Mouse (Mus musculus): ENCODE data around the gene Olfr1336. TPM values are rescaled to one million over a fixed set of nuclear protein-coding genes. Genes with fewer than 3 reads are reported as not detected.

Gene Olfr1336
- not detected in 2 replicates for polyA plus RNA-seq (2012; ENCODE audit: low replicate concordance)

DNA sequence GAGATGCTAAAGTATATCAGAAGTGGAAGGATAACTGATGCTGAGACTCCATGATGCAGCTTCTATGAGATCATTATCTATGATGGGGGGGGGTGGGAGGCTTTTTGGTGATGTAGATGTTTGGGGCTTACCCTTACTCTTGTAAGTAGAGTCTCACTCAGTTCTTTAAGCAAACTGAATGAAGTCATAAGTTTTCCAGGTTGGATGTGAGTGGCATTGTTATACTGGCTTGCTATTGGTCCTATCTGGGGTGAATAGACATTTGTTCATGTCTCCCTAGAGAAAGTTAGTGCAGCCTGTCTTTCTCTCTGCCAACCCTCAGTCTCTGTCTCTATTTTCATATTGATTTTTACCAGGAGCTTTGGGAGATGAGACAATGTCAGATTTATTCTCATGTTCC is at the start of gene Olfr1336:
Olfr1336 (plus strand) TSS at position 301 of the 400 bp plus-strand sequence.

DNA sequence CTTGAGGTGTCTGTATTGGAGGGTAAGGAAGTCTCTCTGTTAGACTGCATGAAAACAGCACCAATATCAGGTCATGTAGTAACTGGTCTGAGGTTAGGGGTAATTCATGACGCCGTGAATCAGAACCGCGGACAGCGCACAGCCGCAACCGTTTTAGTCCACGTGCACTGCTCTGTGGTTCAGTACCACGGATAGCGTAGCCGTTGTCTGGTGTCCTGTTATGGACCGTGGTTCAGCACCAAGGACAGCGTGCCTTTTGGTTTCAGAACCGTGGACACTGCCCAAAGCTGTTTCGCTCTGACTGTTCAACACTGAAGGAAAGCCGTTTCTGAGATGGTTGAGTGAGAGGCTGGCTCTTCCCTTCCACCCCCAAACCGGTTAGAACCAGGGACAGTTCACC is 45.9 kb upstream of the Olfr1336 start, which contains the start of gene Gm20715:
Gm20715 (plus strand) TSS at position 235 of the 400 bp plus-strand sequence.

DNA sequence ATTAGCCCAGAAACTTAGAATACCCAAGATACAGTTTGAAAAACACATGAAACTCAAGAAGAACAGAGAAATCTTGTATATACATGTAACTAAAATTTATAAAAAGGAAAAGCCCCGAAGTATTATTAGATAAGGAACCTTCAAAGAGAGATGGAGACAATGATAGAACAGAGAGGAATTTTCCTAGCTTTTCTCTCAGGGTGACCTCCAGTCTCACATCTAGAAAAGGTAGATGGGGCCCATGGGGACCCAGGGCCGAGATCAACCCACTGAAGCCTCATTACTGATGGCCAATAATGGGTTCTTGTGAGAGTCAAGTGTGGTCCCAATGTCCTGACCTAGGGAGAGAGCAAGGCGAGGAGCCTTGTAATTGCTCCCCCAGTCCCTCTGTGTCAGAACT is 17.6 kb upstream of the Olfr1336 start, which contains the start of gene Olfr1344:
Olfr1344 (plus strand) TSS at position 301 of the 400 bp plus-strand sequence.

DNA sequence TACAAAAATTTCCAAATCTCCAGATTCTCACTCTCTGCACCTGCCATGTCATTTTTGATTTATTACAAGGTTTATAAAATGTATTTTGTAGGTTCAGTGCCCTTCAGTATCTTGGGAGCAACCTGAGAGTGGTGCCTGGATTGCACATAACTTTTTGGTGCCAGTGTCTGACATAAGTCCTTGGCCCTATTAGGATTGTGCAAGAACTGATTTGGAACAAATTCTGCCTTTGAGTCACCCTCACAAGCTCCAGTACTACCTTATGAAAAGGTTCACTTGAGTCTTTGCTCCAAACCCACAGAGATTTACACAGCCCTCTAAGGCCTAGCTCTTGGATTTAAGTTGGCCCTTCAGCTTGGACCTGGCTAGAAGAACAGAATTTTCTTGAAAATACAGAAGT is 11.0 kb downstream of the Olfr1336 start, which contains the start of gene Olfr1346:
Olfr1346 (plus strand) TSS at position 151 of the 400 bp plus-strand sequence.

DNA sequence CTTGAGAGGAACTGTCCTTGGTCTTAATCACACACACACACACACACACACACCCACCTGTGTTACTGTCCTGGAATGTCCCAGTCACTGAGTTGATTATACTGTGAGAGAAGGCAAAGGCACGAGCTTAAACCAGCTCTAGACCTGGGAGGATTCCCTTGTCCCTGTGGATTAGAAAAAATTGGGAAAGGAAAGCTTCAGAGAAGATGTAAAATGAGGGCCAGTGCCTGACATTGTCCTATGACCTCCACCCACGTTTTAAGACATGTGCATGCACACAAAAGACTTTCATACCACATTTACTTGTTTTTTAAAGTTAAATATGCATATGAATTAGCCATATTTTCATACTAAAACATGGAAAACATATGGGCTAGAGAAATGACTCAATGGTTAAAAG is 30.9 kb downstream of the Olfr1336 start, which contains the start of gene Olfr5:
Olfr5 (minus strand) TSS at position 101 of the 400 bp plus-strand sequence.

DNA sequence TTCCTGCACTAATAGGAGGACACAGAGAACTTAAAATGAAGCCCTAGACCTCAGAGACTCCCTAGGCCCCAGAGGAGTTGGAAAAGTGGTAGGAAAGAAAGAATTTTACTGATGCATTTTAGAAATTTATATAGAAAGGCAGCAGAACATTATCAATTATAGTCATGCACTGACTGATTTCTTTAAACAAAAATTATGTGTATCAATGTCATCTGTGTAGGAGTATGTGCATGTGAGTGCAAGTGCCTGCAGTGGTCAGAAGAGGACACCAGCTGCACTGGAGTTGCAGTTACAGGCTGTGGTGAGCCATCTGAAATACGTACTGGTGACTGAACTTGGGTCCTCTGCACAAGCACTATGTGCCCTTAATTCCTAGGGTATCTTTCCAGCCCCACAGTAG is 43.7 kb downstream of the Olfr1336 start, which contains the start of gene Olfr1347:
Olfr1347 (minus strand) TSS at position 101 of the 400 bp plus-strand sequence.

DNA sequence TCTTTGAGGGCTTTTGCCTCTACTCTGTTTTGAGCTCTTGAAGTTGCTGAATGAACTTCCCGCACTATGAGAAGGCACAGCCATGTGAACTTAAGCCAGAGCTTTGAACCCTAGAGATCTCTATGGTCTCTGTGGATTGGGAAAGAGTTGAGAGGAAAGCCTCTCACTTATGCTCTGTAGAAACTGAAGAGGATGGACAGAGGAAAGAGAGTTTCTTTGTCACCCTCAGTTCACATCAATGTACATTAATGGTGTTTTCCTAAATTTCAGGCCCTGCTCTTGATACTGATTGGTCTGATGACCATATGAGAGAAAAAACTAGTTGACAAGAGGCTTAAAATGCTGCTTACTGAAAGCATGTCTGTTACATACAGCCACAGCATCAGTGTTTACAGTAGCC is 52.7 kb downstream of the Olfr1336 start, which contains the start of gene Olfr1348:
Olfr1348 (minus strand) TSS at position 101 of the 400 bp plus-strand sequence.

Other genes with a start within 250 kb of the Olfr1336 start
- not detected in 2 replicates for gene Zscan5b, start 233.9 kb upstream of the Olfr1336 start, polyA plus RNA-seq (2012; ENCODE audit: low replicate concordance)
- gene Epp13, start 203.5 kb upstream of the Olfr1336 start, polyA plus RNA-seq (2012; ENCODE audit: low replicate concordance), result not detected in 2 replicates
- gene Zfp667, start 169.6 kb upstream of the Olfr1336 start, polyA plus RNA-seq (2012; ENCODE audit: low replicate concordance), result 0.10 and 0.88 TPM in 2 replicates
- 1.8 TPM in 2 replicates for gene Zfp583, start 124.9 kb upstream of the Olfr1336 start, polyA plus RNA-seq (2012; ENCODE audit: low replicate concordance)
- 0.07 and 0.08 TPM in 2 replicates for gene Gm3854, start 112.4 kb upstream of the Olfr1336 start, polyA plus RNA-seq (2012; ENCODE audit: low replicate concordance)
- gene Zfp78, start 92.9 kb upstream of the Olfr1336 start, polyA plus RNA-seq (2012; ENCODE audit: low replicate concordance), result 0.30 and 0.37 TPM in 2 replicates
- 1.2 and 1.6 TPM in 2 replicates for gene Zfp28, start 72.9 kb upstream of the Olfr1336 start, polyA plus RNA-seq (2012; ENCODE audit: low replicate concordance)
- not detected in 2 replicates for gene Smim17, start 57.5 kb upstream of the Olfr1336 start, polyA plus RNA-seq (2012; ENCODE audit: low replicate concordance)
- not detected in 2 replicates for gene Gm20715, start 45.9 kb upstream of the Olfr1336 start, polyA plus RNA-seq (2012; ENCODE audit: low replicate concordance)
- gene Olfr1344, start 17.5 kb upstream of the Olfr1336 start, polyA plus RNA-seq (2012; ENCODE audit: low replicate concordance), result 0.26 TPM in 1 of 2 replicates, not detected in the other
- gene Olfr1346, start 10.9 kb downstream of the Olfr1336 start, polyA plus RNA-seq (2012; ENCODE audit: low replicate concordance), result not detected in 2 replicates
- gene Olfr5, start 30.8 kb downstream of the Olfr1336 start, polyA plus RNA-seq (2012; ENCODE audit: low replicate concordance), result not detected in 2 replicates
- gene Olfr1347, start 43.6 kb downstream of the Olfr1336 start, polyA plus RNA-seq (2012; ENCODE audit: low replicate concordance), result not detected in 2 replicates
- not detected in 2 replicates for gene Olfr1348, start 52.6 kb downstream of the Olfr1336 start, polyA plus RNA-seq (2012; ENCODE audit: low replicate concordance)
- gene Olfr1349, start 66.8 kb downstream of the Olfr1336 start, polyA plus RNA-seq (2012; ENCODE audit: low replicate concordance), result not detected in 2 replicates
- not detected in 2 replicates for gene Olfr1350, start 108.7 kb downstream of the Olfr1336 start, polyA plus RNA-seq (2012; ENCODE audit: low replicate concordance)
- gene Zim1, start 240.3 kb downstream of the Olfr1336 start, polyA plus RNA-seq (2012; ENCODE audit: low replicate concordance), result not detected in 2 replicates

All from hematopoietic multipotent progenitor cell, adult 10-12 weeks (in vitro differentiated cells).